Mouse (Mus musculus) forelimb bud, embryonic 11.5 days (tissue): ENCODE measurements around the gene Dpp9.
A peak's percentile ranks its signal among the peaks of the same experiment; 100 is the strongest.

Experiments
- DNase-seq: peaks from one replicate; pipeline ENCODE4 v3.0.0-alpha.2; 2012; ENCODE audit warnings: low read depth, low spot score

Gene Dpp9

DNA sequence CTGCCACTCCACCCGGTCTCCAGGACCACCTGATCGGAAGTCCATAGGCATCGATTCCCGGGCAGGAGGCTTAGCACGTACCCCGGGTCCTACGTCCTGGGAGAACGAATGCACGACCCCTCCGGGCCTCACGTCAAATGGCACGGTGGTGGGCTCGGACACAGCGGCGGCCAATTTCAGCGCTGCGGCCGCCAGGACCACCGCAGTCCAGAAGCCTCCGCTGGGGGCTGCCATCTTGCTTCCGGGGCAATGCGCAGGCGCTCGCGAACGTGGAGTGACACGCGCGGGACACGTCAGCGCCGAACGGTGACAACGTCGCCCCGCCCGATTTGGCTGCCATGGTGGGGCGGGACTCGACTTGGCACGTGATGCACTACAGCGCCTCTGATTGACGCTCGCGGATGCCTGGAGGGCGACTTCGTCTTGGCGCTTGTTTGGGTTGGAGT lies 35.0 kb downstream of the Dpp9 start, which contains the start of gene Mydgf:
Mydgf (minus strand) TSS at position 263 of the 446 bp plus-strand sequence.
- DNase-seq: peak; percentile 91

DNA sequence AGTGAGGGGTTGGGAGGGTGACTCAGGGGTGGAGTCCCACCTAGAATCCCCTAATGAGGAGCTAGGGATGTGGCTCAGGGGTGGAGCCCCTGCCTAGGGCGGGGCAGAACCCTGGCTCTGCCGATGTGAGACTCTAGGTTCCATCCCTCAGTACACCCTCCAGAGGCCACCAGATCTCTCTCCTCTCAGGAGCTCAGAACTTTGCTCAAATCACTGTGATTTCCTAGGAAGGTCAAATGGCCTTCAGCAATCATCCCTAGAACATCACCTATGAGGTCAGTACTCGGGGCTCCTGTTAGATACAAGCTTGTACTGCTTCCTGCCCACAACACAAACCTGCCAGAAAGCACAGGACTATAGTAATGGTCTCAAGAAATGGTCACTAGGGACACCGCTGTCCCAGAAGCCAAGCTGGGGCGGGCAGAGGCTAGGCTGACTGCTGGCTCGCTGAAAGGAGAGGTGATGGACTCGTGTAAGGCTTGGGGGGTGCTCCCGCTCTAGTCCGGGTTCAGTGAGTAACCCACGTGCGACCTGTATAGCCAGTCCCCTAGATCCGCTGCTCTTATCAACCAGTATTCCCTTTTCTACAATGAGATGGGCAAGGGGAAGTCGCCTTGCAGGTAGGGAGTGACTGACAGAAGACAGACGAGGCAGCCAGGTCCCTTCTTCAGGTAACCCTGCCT lies 35.6 kb downstream of the Dpp9 start:
- no peak for DNase-seq

DNA sequence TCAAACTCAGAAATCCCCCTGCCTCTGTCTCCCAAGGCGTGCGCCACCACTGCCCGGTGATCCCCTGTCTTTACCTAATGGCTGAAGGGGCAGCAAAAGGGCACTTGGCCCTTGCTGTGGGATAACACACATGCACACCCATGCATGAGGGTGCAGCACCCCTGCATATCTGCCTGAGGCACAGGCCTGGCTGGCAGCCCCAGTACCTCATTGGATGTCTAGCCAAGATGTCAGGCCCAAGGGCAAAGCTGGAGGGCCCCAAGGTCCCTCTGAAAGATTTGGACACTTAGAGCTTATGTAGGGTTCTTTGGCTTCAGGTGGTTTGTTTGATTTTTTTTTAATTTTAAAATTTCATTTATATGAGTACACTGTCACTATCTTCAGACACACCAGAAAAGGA lies 43.3 kb downstream of the Dpp9 start:
- DNase-seq: no peak

DNA sequence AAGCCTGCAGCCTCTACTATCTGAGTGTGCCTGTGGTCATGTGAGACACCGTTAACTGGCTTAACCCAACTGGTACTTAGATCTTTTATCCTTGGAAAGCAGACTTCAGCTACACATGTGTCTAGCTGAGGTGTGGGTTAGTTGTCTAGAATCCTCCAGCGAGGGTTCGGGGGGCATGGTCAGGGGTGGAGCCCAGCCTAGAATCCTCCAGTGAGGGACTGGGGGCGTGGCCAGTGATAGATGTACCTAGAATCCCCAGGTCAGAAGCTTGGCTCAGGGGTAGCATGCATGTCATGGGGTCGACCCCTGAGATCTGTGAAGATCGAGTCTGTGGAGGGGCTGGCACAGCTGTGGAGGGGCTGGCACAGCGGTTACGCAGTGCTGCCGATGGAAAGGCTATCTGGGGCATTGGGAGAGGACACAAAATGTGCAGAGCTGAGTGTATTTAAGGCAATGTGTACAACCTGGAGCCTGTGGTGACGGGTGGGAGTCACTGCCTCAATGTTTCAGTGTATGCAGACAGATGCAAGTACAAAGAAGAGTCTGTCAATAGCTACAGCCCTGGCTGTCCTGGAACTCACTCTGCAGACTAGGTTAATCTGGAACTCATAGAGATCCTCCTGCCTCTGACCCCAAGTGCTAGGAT lies 45.2 kb downstream of the Dpp9 start:
- no peak for DNase-seq

DNA sequence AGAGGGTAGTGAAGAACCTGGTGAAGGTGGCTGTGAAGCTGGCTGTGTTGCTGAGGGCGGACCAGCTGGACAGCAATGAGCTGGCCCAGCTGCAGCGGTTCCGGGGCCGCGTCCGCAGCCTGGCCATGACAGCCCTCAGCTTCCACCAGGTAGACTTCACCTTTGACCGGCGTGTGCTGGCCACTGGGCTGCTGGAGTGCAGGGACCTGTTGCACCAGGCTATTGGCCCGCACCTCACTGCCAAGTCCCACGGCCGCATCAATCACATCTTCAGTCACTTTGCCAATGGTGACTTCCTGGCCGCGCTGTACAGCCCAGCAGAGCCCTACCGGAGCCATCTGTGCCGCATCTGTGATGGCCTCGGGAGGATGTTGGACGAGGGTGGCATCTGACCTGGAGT lies 46.8 kb downstream of the Dpp9 start:
- DNase-seq: no peak

DNA sequence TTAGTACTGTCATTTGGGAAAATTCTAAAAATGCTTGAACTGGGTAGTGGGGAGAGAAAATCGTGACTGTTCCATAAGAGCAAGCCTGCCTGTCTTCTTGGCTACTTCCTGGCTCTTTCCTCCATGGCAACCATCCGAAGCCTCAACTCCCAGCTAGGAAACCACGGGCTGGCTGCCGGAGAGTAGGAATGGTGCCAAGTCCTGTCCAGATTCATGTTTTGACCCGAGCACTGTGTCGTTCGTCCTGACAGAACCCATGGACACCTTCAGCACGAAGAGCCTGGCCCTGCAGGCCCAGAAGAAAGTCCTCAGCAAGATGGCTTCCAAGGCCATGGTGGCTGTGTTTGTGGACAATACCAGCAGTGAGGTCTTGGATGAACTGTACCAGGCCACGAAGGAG lies 47.2 kb downstream of the Dpp9 start:
- no peak for DNase-seq

DNA sequence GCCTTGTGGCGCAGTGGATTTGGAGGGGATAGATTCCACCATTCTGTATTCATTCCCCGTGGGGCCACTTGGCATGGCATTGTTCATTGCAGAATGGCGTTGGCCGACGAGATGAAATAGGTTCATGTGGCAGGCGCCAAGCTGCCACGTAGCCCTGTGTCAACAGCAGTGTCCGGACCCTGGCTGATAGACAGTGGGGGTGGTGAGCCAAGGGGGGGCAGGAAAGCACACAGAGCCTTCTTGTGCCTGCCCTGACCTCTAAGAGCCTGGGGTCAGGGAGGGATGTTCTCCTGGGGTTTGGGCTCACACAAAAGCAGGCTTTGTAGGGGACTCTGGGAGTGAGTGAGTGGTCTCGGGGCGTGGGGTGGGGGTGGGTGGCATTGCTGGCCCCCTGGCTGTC lies 48.1 kb downstream of the Dpp9 start:
- DNase-seq: no peak

DNA sequence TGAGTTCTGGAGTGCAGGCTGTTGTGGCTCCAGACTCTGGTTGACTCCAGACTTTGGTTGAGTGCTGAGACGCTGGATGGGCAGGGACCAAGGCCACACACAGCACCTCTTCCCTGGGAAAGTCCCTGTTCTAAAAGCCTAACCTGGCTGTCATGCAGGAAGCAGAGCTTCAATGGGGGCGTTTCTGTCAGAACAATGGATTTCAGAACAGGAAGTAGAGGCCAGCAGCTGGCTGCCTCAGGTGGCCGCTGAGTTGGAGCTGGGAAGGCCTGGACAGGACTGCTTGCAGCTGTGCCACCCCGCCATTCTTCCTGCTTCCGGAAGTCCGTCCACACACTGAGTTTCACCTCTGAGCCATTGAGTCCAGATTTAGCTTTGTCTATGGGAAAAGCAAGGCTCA lies 48.9 kb downstream of the Dpp9 start:
- no peak for DNase-seq

DNA sequence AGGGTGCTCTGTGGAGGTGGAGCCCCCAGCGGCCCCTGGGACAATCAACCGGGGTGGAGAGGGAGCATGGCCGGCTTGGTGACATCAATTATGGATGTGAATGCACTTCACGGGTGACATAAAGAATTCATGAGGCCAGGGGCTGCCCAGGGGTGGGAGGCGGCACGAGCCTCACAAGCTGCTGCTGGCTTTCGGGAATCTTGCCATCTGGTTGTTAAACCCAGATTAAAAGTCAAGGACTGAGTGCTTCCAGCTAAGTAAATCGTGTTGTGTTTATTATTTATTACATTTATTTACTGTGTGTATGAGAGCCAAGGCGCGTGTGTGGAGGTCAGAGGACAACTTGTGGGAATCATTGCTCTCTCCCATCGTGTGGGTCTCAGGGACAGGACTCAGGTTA lies 53.0 kb downstream of the Dpp9 start:
- no peak for DNase-seq

DNA sequence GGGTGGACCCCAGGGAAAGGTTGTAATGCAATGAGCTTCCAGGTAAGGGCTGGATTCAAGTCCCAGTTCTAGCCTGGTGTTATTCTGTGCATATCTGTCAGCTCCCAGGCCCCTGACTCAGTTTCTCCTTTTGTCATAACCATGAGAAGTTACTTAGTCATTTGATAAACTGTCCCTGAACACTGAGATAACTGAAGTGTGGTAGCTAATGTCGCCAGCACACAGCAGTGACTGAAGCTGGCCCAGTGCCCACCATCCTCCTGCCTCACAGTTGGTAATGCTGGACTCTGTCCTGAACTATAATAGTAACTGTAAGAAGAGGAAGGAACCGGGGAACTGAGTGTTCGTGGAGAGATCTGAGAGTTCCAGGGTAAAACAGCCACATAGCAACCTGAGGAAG lies 54.2 kb downstream of the Dpp9 start:
- DNase-seq: no peak

DNA sequence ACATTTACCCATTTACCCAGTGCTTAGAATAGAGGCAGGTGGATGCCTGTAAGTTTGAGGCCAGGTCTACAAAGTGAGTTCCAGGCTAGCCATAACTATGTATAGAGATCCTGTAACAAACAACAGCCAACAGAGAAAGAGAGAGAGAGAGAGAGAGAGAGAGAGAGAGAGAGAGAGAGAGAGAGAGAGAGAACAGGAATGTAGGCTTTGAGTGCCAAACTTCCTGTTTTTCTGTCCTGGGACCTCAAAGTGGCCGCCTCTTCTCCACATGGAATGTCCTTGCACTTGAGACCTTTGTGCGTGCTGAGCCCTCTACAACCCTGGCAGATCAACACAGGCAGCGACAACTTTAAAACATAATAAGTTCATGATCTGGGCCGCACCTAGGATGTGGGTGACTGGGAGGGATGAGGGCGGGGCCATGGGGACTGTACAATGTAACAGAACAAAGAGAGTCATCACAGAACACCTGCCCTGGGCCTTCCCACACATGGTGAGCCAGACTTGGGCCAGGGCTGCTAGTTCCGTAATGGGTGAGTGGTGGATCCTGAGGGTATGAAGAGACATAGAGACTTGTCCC lies 55.1 kb downstream of the Dpp9 start:
- no peak for DNase-seq

DNA sequence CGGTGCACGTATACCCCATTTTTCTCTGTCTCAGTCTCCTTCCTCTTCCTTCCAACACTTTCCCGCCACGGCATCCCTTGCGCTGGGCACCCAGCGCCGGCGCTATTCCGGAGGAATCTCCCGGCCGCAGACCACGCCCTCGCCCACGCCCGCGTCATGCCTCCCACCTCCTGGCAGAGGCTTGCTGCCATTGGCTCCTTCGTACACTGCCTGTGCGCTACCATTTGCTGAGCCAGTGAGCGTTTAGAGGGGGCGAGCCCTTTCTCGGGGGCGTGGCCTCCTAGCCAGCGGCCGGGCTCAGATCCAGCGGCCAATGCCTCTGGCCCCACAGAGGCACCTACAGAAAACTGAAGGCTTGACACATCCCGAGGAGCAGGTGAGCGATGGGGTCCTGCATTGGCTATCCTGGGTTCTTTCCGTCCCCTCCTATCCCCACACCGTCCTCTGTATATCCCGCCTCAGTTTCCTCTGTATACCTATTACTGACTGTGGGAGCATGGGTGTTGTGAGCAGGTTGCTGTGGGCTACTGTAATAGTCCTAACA lies 56.4 kb downstream of the Dpp9 start, which contains the start of gene Tnfaip8l1:
Tnfaip8l1 (plus strand) TSS at position 247 of the 544 bp plus-strand sequence.
- peak; percentile 88 for DNase-seq

DNA sequence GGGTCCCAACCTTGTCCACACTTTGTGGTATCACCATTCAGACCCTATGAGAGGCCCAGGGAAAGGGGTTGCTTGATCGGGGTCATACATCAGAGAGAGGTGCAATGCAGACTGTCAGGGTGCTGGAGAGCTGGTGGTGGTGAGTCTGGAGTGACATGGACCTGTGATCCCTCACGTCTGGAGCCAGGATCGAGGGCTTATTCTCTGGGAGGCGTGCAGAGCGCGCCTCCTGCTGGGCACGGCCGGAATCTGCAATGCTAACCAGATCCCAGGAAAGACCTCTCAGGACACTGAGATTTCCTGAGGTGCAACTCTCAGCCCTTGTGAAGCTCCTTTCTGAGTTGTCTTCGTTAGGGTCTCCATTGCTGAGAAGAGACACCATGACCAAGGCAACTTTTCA lies 59.0 kb downstream of the Dpp9 start:
- DNase-seq: peak; percentile 80

DNA sequence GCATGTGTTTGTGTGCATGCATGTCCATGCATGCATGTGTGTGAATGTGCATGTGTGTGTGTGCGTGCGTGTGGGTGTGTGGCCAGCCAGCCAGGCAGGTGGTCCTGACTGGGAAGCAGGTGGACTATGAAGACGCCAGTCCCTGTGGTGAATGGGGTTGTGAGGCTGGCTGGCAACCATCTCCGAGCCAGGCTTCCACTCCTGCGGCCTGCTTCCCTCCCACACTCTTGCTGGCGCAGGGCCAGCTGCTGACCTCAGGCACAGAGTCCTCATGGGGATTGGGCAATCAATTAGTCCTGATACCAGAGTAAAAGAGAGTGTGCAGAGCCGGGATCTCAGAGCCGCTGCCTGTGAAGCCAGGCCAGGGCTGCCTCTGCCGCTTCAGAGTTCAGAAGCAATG lies 65.1 kb downstream of the Dpp9 start:
- DNase-seq: peak; percentile 60

DNA sequence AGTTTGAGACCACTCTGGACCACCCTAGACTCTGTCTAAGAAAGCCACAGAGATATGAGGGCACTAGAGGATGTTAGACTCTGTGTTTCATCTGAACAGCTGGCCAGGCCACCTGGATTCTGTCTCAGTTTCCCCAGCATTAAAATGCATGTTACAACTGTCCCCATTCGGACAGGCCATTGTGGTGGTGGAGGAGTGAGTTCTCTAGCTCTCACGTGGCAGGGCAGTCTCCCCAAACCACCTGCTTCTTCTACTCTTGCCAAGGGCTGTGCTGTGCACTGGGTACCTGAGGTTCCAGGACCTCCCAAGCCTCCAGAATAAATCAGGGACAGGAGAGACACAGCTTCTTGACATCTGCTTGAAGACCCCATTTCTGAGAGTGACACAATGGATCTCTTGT lies 68.8 kb downstream of the Dpp9 start:
- DNase-seq: no peak

DNA sequence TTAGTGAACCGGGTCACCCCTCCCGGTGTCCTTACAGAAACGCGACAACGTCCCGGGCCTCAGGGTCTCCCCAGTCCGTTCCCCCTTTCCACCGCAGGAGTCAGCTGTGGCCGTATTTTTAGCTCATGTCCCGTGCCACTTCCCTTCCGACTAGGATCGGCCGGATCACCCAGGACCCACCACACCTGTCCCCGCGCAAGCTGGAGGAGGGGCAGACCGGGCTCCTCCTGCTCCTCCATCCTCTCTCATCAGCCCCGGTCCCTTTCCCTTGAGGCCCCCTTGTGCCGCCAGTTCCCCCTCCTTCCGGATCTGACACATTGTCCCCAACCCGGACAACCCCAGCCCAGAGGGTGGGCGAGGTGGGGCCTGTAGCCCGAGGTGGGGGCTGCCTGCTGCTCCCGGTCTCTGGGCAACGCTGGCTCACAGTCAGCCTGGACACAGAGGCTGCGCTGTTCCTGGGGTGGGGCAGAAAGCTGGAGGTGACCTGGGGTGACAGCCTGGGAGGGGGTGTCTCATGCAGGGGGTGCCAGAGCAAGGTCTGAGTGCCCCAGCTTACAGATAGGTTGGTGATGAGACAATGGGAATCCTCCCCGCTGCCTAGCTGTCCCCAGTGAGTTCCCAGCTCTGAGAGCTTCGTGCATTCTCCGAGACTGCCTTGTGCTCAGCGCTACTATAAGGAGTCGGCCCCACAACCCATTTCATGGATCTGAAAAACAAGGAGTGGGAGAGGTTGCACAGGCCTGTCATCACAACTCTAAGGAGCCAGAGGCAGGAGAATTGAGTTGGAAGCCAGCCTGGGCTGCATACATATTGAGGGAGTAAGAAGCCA lies 69.7 kb downstream of the Dpp9 start:
- DNase-seq: no peak

DNA sequence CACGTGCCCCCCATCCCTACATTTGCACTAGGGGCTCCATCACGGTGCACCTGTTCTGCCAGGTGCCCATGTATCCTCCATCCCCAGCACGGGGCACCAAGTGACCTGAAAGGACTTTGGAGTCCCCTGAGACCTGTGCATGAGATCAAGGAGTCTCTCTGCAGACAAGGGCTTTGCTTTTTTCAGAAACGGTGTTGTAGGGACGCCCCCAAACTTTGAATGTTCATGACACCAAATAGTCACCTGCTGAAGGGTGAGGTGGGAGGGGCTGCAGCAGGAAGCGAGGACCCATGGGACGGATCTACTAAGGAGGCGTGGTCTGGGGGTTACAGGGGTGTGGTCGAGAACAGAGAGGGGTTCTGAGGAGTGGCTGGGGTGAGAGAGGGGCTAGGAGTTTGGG lies 70.4 kb downstream of the Dpp9 start:
- DNase-seq: no peak

DNA sequence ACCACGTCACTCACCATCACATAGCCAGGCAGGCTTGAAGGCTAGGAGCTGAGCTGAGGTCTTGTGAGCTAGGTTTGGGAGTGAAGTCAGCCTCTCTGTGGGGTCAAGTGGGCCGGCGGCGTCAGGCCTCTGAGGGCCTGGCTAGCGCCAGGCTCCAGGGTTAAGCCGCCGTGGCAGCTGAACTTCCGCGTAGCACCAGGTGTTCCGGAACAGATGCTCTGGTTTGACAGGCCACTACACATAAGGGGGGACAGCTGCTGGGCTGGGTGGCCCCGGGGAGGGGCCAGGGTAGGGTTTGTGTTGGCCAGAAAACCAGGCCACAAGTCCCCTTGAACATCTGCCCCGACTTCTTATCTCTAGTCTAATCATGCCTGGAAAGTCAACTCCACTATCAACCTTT lies 71.3 kb downstream of the Dpp9 start:
- no peak for DNase-seq

DNA sequence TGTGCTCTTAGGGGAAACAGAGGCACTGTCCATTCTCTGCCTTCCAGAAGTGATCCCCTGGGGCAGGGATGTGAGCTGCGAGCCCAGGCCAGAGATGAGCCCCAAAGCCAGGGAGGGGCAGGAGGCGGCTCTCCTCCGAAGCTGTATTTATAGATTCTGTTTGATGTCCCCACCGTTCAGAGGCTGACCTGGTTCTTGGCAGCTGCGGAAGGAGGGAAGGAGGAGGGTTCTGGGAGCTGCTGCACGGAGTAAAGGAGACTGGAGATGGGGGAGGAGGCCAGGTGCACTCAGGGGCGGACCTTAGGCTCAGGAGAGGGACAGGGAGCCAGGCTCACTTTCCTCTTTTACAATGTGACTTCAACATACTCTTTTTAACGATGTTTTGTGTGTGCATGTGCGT lies 72.6 kb downstream of the Dpp9 start:
- DNase-seq: no peak

DNA sequence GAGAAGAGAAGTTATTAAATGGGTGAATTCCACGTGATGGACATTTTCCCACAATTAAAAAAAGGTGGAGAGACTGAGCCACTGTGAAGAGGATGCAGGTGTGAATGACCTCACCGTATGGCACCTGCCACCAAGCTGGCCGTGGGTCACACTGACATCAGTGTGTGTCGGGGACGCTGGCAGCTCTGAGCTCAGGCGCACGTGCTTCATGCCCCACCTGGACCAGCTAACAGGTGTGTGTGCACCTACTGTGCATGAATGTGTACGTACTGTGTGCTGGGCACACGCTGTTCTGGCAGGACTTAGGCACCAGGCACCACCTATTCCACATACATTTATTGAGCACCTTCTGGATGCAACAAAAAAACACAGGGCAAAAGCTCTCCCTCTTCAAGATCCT lies 74.2 kb downstream of the Dpp9 start:
- no peak for DNase-seq

DNA sequence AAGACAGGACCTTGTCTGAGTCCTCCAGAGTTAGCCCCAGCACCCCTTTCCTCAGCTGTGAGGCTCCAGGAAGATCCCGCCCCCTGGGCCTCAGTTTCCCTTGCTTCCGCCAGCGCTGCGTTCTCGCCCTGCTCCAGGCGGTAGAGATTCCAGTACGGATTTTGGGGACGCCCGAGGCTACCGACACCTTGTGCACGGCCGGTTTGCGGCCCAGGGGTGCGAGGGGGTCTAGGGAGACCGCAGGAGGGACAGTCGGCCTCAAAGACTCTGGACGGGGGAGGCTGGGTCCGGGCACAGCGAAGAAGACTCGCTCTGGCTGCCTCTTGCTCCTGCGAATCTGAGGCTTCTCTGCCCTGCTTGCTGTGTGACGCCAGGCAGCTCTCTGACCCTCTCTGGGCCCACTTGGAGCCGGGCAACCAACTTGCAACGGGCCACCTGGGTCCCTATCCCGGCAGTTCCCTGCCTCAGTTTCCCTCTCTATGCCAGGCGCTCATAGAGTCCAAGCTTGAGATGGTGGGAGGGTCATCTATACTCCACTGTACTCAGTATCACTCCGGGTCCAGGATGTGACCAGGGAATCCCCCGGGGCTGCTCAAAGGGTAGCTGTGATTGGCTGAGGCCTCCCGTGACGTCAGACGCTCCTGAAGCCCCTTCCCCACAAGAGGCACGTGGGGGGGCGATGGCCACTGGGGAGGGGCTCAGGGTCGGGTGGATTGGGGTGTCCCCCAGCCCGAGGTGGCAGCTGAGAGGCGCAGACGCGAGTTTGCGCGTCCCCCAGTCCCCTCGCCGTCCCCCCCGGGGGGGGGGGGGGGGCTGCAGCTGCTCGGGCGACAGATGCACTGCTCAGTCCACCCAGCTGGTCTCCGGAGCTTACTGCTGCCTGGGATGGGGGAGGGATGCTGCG lies 76.8 kb downstream of the Dpp9 start:
- peak; percentile 23 for DNase-seq
